Mouse (Mus musculus): ENCODE measurements around the gene Cyp4f18. TPM values are rescaled to one million over a fixed set of nuclear protein-coding genes. Genes with fewer than 3 reads are reported as not detected.
"Not testable (repeated sequence)": the region's sequence is repeated elsewhere in the genome, so short reads cannot be mapped to it uniquely, and the experiment has no call there.

The Cyp4f18 gene
- total RNA-seq (2021): under 1 TPM in 1 of 2 experiments, not detected in 1; 0.48 TPM

DNA sequence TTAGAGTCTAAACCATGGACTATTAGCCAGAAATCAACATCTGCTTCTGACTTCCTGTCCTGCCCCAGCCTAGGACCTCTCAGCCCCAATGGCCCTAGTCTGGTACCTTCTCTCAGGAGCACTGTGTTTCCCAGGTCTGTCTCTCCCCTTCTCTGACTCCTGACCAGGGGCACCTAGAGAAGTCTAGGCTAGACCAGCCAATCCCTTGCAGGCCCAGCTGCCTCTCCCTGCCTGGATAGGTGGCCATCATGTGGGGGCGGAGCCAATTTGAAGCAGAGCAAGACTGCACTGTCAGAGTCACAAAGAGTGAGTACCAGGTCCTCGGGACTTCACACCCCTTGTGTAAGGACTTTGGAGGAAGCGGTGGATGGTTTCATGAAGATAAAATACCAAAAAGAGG is at the start of gene Cyp4f18:
Gene Cyp4f18, minus strand, starts transcription at position 154 of the 400 bp plus-strand sequence.
- DNase-seq: no peak
- intact Hi-C loops (cut with DNase I): no loop called here

DNA sequence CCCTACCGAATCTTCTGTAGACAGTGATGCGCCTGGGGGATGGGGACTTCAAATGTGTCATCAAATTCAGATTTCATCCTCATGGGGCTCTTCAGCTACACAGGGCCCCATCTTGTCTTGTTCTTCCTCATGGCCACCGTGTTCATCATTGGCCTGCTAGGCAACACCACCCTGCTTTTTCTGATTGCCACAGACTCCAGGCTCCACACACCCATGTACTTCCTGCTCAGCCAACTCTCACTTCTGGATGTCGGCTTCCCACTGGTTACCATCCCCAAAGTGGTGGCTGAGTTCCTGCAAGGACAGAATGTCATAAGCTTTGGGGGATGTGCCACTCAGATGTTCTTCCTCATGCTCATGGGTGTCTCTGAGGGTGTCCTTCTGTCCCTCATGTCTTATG is 48.2 kb upstream of the Cyp4f18 start:
- intact Hi-C loops (cut with DNase I); DNase-seq: not testable (repeated sequence)

DNA sequence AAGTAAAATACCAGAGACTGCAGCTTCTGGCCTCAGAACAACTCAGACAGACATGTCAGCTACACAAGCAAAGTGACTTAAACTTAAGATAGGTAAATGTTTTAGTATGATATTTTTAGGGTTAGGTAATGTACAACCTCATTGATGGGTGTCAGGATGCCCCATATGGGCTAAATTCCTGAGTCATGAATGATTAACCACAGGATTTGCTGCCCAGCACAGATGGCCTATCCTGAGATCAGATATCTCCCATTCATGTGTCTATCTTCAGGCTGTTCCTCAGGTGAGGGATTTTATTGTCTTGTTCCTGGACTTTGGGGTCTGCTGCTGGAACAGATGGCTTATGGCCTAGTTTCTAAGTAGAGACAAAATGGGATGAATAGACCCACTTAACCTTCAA is 45.2 kb upstream of the Cyp4f18 start:
- intact Hi-C loops (cut with DNase I): loop anchor here (2.0 kb wide), 1 partner anchor 40 kb away; no protein-coding TSS in a partner anchor
- DNase-seq: not testable (repeated sequence)

DNA sequence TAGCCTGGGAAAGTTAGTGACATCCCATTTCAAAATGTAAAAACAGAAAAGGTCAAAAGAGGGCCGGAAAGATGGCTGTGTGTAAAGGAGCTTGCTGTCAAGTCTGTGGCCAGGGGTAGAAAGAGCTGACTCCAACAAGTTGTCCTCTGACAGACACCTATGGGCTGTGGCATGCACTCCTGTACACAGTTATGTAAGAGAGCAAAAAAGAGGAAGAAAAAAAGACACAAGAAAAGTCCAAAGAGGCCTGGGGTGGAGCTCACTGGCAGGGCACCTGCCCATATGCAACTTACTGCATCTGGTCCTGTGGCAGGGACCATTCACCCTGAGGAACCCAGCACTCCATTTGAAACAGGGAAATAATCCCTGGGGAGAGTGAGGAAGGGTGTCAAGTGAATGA is 33.1 kb upstream of the Cyp4f18 start:
- no peak for DNase-seq
- intact Hi-C loops (cut with DNase I): no loop called here

DNA sequence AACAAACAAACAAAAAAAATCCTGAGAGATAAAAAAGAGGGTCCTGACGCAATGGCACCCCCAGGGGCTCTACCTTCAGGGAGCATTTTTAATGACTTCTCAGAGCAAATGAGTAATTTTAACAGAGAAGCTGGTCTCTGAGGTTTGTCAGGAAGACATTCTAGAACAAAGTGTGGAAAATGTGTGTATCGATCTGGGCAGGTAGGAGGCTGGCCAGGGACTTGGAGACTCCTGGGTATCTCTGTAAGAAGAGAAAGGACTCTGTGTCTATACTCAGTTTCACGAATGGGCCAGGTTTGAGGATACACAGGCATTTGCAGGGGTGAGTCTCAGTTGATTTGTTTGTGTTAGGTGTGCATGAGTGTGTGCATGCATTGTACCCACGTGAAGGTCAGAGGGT is 31.5 kb upstream of the Cyp4f18 start, which contains the start of gene Olfr372:
Gene Olfr372, plus strand, starts transcription at position 301 of the 400 bp plus-strand sequence.
- intact Hi-C loops (cut with DNase I): not testable (repeated sequence)

DNA sequence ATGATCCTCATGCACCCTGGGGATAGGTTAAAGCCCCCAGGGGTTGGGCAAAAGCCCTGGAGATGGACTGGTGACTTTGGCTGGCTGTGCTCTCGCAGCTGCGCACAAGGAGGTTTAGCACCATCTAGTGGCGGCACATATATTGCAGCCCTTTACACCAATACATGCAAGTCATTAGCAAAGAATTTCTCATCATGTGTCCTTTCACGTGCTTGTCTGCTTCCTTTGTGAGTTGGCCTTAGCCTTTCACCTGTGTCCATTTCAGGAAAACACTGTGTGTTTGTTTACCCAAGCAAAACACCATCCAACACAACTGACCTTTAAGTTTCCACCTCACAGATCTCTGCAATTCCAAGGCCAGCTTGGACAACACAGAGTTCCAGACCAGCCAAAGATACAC is 23.5 kb upstream of the Cyp4f18 start:
- DNase-seq: peak; percentile 48
- intact Hi-C loops (cut with DNase I): not testable (repeated sequence)

More for the DNA sequence above, 31.5 kb upstream of the Cyp4f18 start, which contains the start of gene Olfr372:
- not testable (repeated sequence) for DNase-seq

DNA sequence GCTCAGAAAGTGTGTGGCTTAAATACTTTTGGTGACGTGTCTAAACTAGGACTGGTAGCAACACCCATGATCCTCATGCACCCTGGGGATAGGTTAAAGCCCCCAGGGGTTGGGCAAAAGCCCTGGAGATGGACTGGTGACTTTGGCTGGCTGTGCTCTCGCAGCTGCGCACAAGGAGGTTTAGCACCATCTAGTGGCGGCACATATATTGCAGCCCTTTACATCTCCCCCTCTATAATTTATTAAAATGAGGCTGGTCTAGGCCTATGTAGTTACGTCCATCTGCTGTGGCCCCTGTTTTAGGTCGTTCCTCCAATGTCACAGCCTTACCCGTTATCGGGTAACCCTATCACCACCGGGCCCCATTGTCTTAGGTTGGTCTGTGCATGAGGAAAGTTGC is 15.5 kb upstream of the Cyp4f18 start:
- DNase-seq; intact Hi-C loops (cut with DNase I): not testable (repeated sequence)

DNA sequence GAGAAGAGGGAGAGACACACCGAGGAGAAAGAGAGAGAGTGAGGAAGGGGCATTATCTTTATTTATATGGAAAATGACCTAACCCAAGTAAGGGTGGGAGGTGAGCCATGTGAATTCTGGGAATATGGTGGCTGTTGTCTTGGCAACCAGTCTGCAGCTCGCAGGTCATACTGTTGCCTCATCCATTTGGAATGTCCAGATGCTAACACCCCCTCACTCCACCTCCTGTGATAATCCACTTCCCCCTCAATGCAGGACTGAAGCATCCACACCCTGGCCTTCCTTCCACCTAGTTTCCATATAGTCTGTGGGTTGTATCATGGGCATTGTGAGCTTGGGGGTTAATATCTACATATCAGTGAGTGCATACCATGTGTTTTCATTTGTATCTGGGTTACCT is 10.4 kb upstream of the Cyp4f18 start:
- no peak for DNase-seq
- intact Hi-C loops (cut with DNase I): no loop called here

DNA sequence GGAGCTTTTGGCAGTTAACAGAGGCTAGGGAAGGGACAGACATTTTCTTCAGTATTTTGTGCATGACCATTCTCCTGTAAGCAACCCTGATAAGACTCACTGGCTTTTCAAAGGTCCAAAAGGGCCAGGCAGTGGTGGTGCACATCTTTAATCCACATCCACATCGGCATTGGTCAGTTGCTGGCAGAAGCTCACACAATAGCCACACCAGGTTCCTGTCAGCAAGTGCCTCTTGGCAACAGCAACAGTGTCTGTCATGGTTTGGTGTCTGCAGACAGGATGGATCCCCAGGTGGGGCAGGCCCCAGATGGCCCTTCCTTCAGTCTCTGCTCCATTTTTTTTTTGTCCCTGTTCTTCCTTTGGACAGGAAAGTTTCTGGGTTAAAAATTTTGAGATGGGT is 9.6 kb upstream of the Cyp4f18 start:
- DNase-seq; intact Hi-C loops (cut with DNase I): not testable (repeated sequence)

DNA sequence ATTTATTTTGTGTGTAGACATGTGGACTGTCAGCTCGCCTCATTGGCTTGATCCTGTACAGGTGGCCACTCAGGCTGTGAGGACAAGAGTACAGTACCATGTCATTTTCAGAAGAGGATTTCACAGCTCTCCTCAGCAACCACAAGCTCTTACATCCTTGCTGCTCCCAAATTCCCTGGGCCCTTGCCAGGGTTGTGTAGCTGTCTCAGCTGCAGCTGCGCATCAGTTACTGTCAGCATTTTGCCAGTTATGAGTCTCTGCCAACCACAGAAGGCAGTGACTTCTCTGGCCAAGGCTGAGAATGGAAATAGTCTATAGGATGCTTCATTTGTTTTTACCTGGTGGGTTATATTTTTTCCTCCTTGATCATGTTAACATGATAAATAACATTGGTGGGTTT is 8.7 kb upstream of the Cyp4f18 start:
- peak; percentile 10 for DNase-seq

DNA sequence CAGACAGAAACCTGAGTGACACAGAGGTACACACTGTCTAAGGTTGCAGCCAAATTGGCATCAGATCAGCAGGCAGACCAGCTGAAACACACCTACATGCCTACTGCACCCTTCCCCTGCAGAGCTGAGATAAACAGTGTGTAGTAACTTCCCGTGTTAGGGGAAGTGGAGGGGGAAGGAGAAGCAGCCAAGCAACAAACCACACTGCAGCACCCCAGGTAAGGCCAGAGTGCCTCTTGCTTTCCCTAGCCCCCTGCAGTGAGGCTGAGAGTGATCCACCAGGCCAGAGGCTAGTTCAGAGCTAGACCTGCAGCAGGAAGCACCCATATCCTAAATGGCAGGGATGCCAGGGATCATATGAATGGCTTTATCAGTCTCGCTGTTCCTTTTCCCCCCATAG is 7.9 kb upstream of the Cyp4f18 start:
- DNase-seq; intact Hi-C loops (cut with DNase I): not testable (repeated sequence)

More for the DNA sequence above, 8.7 kb upstream of the Cyp4f18 start:
- intact Hi-C loops (cut with DNase I): no loop called here

DNA sequence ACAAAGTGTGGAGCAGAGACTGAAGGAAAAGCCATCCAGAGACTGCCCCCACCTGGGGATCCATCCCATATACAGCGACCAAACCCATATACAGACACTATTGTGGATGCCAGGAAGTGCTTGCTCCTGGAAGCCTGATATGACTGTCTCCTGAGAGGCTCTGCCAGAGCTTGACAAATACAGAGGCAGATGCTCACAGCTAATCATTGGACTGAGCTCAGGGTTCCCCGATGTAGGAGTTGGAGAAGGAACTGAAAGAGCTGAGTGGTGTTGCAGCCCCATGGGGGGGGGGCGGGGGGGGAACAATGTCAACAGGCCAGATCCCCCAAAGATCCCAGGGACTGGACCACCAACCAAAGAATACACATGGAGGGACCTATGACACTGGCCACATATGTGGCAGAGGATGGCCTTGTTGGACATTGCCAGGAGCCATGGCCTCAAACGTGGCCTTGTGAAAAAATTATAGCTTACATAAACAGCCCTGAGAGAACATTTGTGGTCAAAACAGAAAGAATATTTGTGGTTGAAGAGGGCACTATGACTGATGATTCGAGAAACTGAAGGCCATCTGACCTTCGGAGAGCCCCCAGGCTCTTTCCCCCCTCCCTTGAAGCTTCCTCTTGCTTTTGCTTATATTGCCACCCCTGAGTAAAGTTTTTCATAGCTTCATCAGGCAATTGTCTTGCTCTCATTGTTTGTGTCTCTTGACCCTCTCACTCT is 4.2 kb upstream of the Cyp4f18 start:
- DNase-seq; intact Hi-C loops (cut with DNase I): not testable (repeated sequence)

DNA sequence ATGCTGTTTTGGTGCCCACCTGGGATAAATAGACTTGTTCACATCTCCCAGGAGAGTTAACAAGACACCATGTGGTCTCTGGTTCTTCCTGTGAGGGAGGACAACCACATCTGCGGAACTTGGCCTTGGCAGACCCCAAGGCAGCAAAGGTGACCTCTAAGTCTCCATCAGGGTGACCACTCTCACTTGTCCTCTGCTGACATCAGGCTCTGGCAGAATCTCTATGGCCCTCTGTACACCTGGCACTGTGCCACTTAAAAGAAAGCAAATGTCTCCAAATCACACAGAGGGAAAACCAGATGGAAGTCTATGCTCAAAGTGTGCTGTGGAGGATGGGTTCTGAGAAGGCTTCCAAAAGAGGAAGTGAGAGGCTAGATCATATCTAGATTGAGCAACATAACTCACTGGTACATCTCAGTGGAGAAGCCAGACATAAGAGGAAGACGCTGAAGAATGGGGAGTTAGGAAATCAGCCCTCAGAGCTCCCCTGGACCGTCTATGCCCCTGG is 1.2 kb downstream of the Cyp4f18 start:
- DNase-seq: no peak
- intact Hi-C loops (cut with DNase I): no loop called here

DNA sequence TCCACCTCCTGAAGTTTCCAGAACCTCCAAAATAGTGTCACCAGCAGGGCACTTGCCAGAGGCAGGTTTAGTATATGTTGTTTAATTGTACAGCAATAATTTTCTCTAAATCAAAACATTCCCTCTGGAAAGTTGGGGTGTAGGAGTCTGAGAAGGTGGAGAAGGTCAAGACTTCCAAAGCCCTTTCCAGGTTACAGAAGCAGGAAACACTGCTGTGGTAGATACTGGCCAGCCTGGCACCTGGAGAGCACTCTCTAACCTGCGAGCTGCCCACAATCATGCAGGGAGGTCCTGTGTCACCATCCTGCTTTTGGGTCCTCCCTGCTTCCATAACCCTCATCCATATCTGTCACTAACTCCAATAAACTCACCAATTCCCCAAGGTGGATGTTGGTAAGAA is 2.7 kb downstream of the Cyp4f18 start:
- DNase-seq: no peak
- intact Hi-C loops (cut with DNase I): no loop called here

DNA sequence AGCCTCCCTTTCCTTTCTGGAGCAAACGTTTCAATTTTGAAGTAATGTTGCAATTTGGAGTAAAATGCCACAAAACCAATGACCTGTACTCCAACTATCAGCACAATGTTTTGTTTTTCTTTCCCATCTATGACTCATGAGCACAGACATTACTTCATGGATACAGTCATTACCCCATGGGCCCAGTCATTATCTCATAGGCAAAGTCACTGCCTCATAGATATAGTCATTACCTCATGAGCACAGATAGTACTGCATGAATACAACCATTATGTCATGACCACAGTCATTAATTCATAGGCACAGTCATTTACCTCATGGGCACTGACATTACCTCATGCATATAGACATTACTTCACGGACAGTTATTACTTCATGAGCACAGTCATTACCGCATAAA is 3.5 kb downstream of the Cyp4f18 start:
- intact Hi-C loops (cut with DNase I): no loop called here
- DNase-seq: no peak

DNA sequence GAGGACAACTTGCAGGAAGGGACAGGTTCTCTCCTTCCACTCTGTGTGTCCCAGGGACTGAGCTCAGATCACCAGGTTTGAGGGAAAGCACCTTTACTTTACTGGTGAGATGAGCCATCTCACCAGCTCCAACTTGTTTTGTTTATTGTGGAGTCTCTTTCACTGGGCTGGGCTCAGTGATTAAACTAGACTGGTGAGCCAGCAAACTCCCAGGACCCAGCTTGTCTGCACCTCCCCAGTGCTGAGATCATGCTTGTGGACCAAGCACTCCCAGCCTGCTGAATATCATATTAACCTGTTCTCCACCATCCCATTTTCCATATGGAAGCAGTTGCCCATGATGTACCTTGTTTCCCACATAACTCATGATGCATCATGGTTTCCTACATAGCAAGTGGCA is 6.5 kb downstream of the Cyp4f18 start:
- no peak for DNase-seq
- intact Hi-C loops (cut with DNase I): loop anchor here (2.0 kb wide), 1 partner anchor 96 kb away; no protein-coding TSS in a partner anchor

DNA sequence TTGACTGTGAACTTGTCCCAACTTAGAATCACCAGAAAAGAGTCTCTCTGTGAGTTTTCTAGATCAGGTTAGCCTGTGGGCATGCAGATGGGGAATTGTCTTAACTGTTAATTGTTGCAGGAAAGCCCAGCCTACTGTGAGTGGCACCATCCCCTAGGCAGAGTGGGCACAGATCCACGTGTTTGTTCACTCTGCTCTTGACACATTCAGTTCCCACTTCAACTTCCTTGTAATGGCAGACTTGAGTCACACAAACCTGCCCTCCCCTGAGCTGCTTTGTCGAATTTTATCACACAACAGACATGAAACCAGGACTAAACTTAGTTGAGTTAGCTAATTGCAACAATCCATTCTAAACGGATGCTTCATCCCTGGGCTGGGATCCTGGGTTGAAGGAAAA is 9.2 kb downstream of the Cyp4f18 start:
- no peak for DNase-seq
- intact Hi-C loops (cut with DNase I): no loop called here

DNA sequence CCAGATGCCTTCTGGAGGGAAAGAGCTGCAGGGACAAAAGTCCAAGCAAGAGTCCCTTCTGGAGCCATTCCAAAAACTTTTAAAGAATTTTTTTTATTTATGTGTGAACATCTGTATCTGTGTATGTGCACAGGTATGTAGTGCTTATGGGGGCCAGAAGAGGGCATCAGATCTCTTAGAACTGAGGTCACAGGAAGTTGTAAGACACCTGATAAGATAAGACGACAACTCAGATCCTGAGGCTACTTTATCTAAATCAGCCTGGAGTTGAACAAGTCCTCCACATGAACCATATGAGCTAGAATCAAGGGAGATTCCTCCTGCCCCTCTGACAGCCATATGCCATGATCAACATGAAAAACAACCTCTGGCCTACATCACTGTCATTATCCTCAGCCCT is 10.0 kb downstream of the Cyp4f18 start:
- no peak for DNase-seq
- intact Hi-C loops (cut with DNase I): no loop called here

DNA sequence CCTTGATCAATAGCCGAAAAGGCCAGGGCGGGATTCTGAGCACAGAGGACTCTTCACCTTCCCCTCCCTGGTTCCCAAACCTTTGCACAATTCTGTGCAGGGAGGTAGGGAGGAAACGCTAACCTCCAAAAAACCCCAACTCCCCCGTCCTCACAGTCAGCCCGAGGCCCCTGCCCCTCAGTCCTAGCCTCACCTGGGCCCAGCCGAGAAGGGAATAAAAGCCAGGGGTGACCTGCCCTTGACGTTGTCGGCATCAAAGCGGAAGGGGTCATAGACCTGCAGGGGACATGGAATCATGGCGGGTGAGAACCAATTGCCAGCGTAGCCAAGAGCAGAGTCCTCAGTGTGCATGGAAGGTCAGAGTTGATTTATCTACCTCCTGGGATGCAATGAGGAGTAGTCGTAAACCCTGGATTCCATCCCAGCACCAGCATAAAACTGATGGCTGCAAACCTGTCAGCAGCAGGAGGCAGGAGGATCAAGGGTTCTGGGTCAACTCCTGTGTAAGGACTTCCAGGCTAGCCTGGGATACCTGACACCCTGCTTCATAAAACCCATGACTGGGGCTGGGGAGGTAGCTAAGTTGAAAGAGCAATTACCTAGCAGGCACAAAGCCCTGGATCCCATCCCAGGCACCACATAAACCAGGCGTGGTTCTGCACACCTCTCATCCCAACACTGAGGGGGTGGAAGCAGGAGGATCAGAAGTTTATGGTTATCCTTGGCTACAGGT is 20.4 kb downstream of the Cyp4f18 start:
- intact Hi-C loops (cut with DNase I): no loop called here

DNA sequence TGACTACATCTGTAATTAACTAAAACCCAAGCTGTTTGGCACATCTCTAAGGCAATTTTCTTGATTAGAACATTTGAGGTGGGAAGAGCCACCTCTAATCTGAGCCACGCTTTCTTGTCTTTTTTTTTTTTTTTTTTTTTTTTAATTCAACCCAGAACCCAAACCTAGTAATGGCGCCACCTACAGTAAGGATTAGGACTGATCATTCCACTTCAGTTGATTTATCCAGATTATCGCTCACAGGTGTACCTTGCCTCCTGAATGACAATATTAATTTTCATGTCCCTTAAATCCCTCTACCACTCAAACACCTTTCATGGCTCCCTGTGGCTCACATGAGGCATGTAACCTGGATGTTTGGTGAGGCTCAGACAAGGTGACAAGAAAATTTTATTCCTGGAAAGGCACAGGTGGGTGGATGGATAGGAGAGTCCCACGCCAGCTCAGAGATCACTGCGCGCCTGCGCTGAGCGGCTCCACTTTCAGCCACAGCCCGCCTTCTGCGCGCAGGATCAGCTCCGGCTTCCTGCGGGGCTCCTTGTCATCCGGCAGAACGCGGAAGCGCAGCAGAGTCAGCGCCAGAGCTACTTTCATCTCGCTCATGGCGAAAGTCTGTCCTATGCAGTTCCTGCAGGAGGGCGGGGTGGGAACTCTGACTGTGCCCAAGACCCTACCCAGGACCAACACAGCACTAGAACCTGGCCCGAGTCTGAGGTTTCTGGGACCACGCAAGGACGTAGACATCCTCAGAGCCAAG is 21.1 kb downstream of the Cyp4f18 start:
- DNase-seq: peak; percentile 44
- intact Hi-C loops (cut with DNase I): no loop called here

More for the DNA sequence above, 20.4 kb downstream of the Cyp4f18 start:
- no peak for DNase-seq

DNA sequence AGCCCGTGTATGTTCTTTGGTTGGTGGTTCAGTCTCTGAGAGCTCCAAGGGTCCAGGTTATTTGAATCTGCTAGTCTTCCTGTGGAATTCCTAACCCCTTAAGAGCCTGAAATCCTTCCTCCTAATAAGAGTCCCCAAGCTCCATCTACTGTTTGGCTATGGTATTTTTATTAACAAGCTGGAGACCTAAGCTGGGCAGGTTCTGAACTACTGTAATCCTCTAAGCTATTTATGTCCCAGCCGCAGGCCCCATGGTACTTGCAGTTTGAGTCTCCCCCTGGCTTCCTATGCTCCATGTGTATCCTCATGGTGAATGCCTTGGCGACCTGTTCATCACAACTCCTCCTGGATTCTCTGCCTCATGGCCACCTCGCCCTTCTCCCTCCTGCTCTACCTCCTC is 24.8 kb downstream of the Cyp4f18 start:
- intact Hi-C loops (cut with DNase I): no loop called here
- DNase-seq: no peak
